In genomic region chr12:100447701-100448277, GRCm38 (mm10) we compare ENCODE assay signal across 17 mouse cellular contexts.
DNase-seq lines count a peak whose midpoint lies in the region; ATAC-seq and TF ChIP-seq lines count a peak whose summit lies in the region.
"Had no signal": no experiment of that assay in that cellular context is flagged by ENCODE, and none has a peak within 500 bp of the region (broad histone marks: within the 10 kb centered on the region; RNA-seq: fewer than 3 reads in every experiment).

No protein-coding gene starts in this region.

- no peak for TF ChIP-seq POLR2A in brain, embryonic 14.5 days (IDR thresholded peaks at IDR 0.05; ENCODE audit: borderline replicate concordance, extremely low read depth, insufficient read depth, insufficient read length, poor library complexity, severe bottlenecking)
- TF ChIP-seq POLR2A in olfactory bulb, adult 2 months (IDR thresholded peaks at IDR 0.05; ENCODE audit: insufficient read depth, low read depth, low read length) = no peak

- H3K4me1 ChIP-seq in olfactory bulb, adult 2 months (ENCODE audit: control insufficient read depth, insufficient read depth, low read length) = peaks cover 7% of the 10 kb centered on the region
- H3K4me1 ChIP-seq in intestine, embryonic 15.5 days (replicated peaks) = no peaks in the 10 kb centered on the region
- H3K4me1 ChIP-seq: neural tube, embryonic 13.5 days had no signal

- H3K9ac ChIP-seq in intestine, embryonic 15.5 days = no peak overlapping the region
- H3K9ac ChIP-seq: hindbrain, embryonic 15.5 days; neural tube, embryonic 13.5 days had no signal

- 53% methylated on average over 12 of the region's 12 CpGs for WGBS in olfactory bulb, adult 2 months
- WGBS in intestine, embryonic 15.5 days = 71% methylated on average over 12 of the region's 12 CpGs

- H3K27ac ChIP-seq in layer of hippocampus, adult 2 months = peak overlapping the region; percentile 5; the same call in 1 of the 2 replicates
- H3K27ac ChIP-seq in olfactory bulb, adult 2 months (ENCODE audit: insufficient read depth, low read depth, low read length) = peak overlapping the region; percentile 54; the same call in 1 of the 2 replicates
- H3K27ac ChIP-seq in intestine, embryonic 15.5 days = no peak overlapping the region
- H3K27ac ChIP-seq: heart, embryonic 10.5 days; hindbrain, embryonic 15.5 days; kidney, postnatal 0 days; neural tube, embryonic 13.5 days had no signal

- no peak overlapping the region for H3K4me3 ChIP-seq in layer of hippocampus, adult 2 months
- H3K4me3 ChIP-seq in olfactory bulb, adult 2 months (ENCODE audit: insufficient read depth, low read depth, low read length) = no peak overlapping the region
- H3K4me3 ChIP-seq in intestine, embryonic 15.5 days (replicated peaks) = no peak overlapping the region
- H3K4me3 ChIP-seq: heart, embryonic 10.5 days; hindbrain, embryonic 15.5 days; megakaryocyte, embryonic 14.5 days; neural tube, embryonic 13.5 days had no signal

- no peak for TF ChIP-seq CTCF in layer of hippocampus, adult 2 months (conservative IDR thresholded peaks at IDR 0.05)
- no peak for TF ChIP-seq CTCF in brain, embryonic 14.5 days (IDR thresholded peaks at IDR 0.05; ENCODE audit: borderline replicate concordance, extremely low read depth, insufficient read depth, insufficient read length)
- TF ChIP-seq CTCF in olfactory bulb, adult 2 months (IDR thresholded peaks at IDR 0.05; ENCODE audit: insufficient read depth, low read depth, low read length) = no peak

- H3K27me3 ChIP-seq in intestine, embryonic 15.5 days (replicated peaks) = no peaks in the 10 kb centered on the region
- H3K27me3 ChIP-seq: hindbrain, embryonic 15.5 days; megakaryocyte, embryonic 14.5 days; neural tube, embryonic 13.5 days had no signal

- no peak overlapping the region for H3K4me2 ChIP-seq in intestine, embryonic 15.5 days (replicated peaks)
- H3K4me2 ChIP-seq: hindbrain, embryonic 15.5 days; neural tube, embryonic 13.5 days had no signal

- H3K36me3 ChIP-seq in intestine, embryonic 15.5 days = no peaks in the 10 kb centered on the region

- H3K9me3 ChIP-seq in intestine, embryonic 15.5 days = no peaks in the 10 kb centered on the region
- H3K9me3 ChIP-seq: heart, embryonic 10.5 days; hindbrain, embryonic 15.5 days; megakaryocyte, embryonic 14.5 days; neural tube, embryonic 13.5 days had no signal

- no peak for DNase-seq in frontal cortex, postnatal 25 days (ENCODE audit: low spot score in 2 of 2)
- DNase-seq in layer of hippocampus, adult 2 months (ENCODE audit: low spot score in 2 of 2) = no peak
- no peak for DNase-seq in layer of hippocampus, adult 9-10 months (ENCODE audit: low spot score)
- DNase-seq in brain, embryonic 14.5 days (ENCODE audit: low read depth) = peak; percentile 25
- DNase-seq: adrenal gland, postnatal 36 days; gastrocnemius, postnatal 25 days; lung, postnatal 10 days; right cerebral cortex, postnatal 14 days; thymus, postnatal 36 days had no signal

- peak; percentile 53 for ATAC-seq in frontal cortex, adult (ENCODE audit: low TSS enrichment)
- no peak for ATAC-seq in intestine, embryonic 15.5 days
